Comparison of ENCODE assay signal across 9 mouse cellular contexts in the genomic region with DNA sequence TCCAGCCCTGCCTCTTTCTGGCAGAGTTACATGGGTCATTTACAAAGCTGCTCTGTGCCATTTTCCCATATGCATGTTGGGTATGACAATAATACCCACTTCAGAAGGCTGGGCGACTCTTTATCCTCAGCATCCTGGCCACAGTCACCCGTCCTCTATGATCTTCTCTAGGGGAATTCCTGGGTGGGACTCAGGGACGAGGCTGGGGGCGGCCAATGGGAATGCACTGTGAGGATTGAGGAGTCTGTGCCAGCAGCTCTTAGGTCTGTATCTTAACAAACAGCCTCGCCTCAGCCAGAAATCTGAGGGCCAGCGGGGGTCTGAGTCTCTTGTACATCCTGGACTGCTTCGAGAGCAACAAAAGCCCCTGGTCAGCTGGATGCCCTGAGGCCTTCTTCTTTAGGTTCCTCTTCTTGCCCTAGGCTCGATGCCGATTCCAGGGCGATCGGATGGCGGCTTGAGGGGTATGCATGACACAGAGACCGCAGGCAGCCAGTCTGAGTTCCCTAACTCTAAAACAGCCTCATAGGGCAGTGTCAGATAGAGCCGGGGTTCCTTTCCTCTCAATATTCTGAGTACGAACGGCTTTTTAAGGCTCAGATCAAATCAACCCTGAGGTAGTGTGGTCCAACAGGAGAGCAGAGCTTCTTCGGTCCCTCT. TPM values are rescaled to one million over a fixed set of nuclear protein-coding genes. Genes with fewer than 3 reads are reported as not detected.
DNase-seq lines count a peak whose midpoint lies in the region; ATAC-seq and TF ChIP-seq lines count a peak whose summit lies in the region.
"Had no signal": no experiment of that assay in that cellular context is flagged by ENCODE, and none has a peak within 500 bp of the region (broad histone marks: within the 10 kb centered on the region; RNA-seq: fewer than 3 reads in every experiment).

No protein-coding gene starts in this region.

- TF ChIP-seq CTCF in layer of hippocampus, adult 2 months (conservative IDR thresholded peaks at IDR 0.05) = no peak

- H3K4me1 ChIP-seq in embryonic facial prominence, embryonic 11.5 days (ENCODE audit: control insufficient read depth, insufficient read depth, low read length) = peaks cover 23% of the 10 kb centered on the region
- H3K4me1 ChIP-seq in hindbrain, embryonic 14.5 days (replicated peaks; ENCODE audit: control insufficient read depth, insufficient read depth, low read length) = peaks cover 75% of the 10 kb centered on the region
- H3K4me1 ChIP-seq in midbrain, embryonic 12.5 days = peaks cover 79% of the 10 kb centered on the region

- 33% methylated on average over 17 of the region's 17 CpGs for WGBS in embryonic facial prominence, embryonic 11.5 days
- WGBS in hindbrain, embryonic 14.5 days = 31% methylated on average over 17 of the region's 17 CpGs
- 33% methylated on average over 17 of the region's 17 CpGs for WGBS in midbrain, embryonic 12.5 days

- H3K9me3 ChIP-seq in embryonic facial prominence, embryonic 11.5 days (replicated peaks; ENCODE audit: control insufficient read depth, low read length) = no peaks in the 10 kb centered on the region
- H3K9me3 ChIP-seq in hindbrain, embryonic 14.5 days (ENCODE audit: control insufficient read depth, low read length) = no peaks in the 10 kb centered on the region
- no peaks in the 10 kb centered on the region for H3K9me3 ChIP-seq in midbrain, embryonic 12.5 days

- H3K4me2 ChIP-seq in embryonic facial prominence, embryonic 11.5 days (ENCODE audit: low read depth, low read length) = peak overlapping the region; percentile 100
- peak overlapping the region; percentile 99 for H3K4me2 ChIP-seq in hindbrain, embryonic 14.5 days (replicated peaks)
- peak overlapping the region; percentile 99 for H3K4me2 ChIP-seq in midbrain, embryonic 12.5 days (replicated peaks)

- no peak; the same call in 1 of the 2 replicates for ATAC-seq in embryonic facial prominence, embryonic 11.5 days (replicated peaks; ENCODE audit: insufficient number of reproducible peaks, low FRiP score, low TSS enrichment, low read depth)
- no peak for ATAC-seq in hindbrain, embryonic 14.5 days (ENCODE audit: low FRiP score)
- ATAC-seq in midbrain, embryonic 12.5 days (ENCODE audit: low FRiP score, low read depth) = no peak
- ATAC-seq: Patski had no signal

- peak overlapping the region; percentile 85 for H3K27ac ChIP-seq in layer of hippocampus, adult 2 months
- H3K27ac ChIP-seq in embryonic facial prominence, embryonic 11.5 days (replicated peaks; ENCODE audit: low read depth, low read length) = 0 out of 2 replicates have a peak overlapping the region, but pooled peaks have one; percentile 1
- H3K27ac ChIP-seq in hindbrain, embryonic 14.5 days = peak overlapping the region; percentile 83
- H3K27ac ChIP-seq in midbrain, embryonic 12.5 days (replicated peaks) = peak overlapping the region; percentile 80

- peak overlapping the region; percentile 68 for H3K4me3 ChIP-seq in layer of hippocampus, adult 2 months
- H3K4me3 ChIP-seq in embryonic facial prominence, embryonic 11.5 days (ENCODE audit: low read depth, low read length) = peak overlapping the region; percentile 55
- peak overlapping the region; percentile 52 for H3K4me3 ChIP-seq in hindbrain, embryonic 14.5 days (replicated peaks; ENCODE audit: low read length)
- peak overlapping the region; percentile 56 for H3K4me3 ChIP-seq in midbrain, embryonic 12.5 days

- peak overlapping the region; percentile 63 for H3K9ac ChIP-seq in embryonic facial prominence, embryonic 11.5 days (replicated peaks; ENCODE audit: low read length)
- H3K9ac ChIP-seq in hindbrain, embryonic 14.5 days = peak overlapping the region; percentile 86
- peak overlapping the region; percentile 70 for H3K9ac ChIP-seq in midbrain, embryonic 12.5 days (replicated peaks)

- DNase-seq in layer of hippocampus, adult 2 months (ENCODE audit: low spot score in 2 of 2) = no peak
- no peak for DNase-seq in layer of hippocampus, adult 18-20 months (ENCODE audit: low spot score in 2 of 2)
- DNase-seq in embryonic facial prominence, embryonic 11.5 days (ENCODE audit: low spot score) = no peak
- no peak for DNase-seq in hindbrain, embryonic 14.5 days (ENCODE audit: low spot score)
- no peak for DNase-seq in right cerebral cortex, postnatal 36 days (ENCODE audit: low spot score in 2 of 2)
- no peak for DNase-seq in left cerebral cortex, adult 8-10 months (ENCODE audit: low spot score in 2 of 2)
- no peak for DNase-seq in layer of hippocampus, postnatal 25 days (ENCODE audit: extremely low spot score in 1 of 2, low spot score in 1 of 2)

- peaks cover 4% of the 10 kb centered on the region for H3K36me3 ChIP-seq in embryonic facial prominence, embryonic 11.5 days (replicated peaks; ENCODE audit: control insufficient read depth, insufficient read depth, low read depth, low read length)
- H3K36me3 ChIP-seq in hindbrain, embryonic 14.5 days (replicated peaks; ENCODE audit: control insufficient read depth, insufficient read depth) = peaks cover 26% of the 10 kb centered on the region
- peaks cover 29% of the 10 kb centered on the region for H3K36me3 ChIP-seq in midbrain, embryonic 12.5 days

- no peaks in the 10 kb centered on the region for H3K27me3 ChIP-seq in embryonic facial prominence, embryonic 11.5 days (ENCODE audit: control insufficient read depth, insufficient read depth, low read length)
- no peaks in the 10 kb centered on the region for H3K27me3 ChIP-seq in hindbrain, embryonic 14.5 days (ENCODE audit: control insufficient read depth, insufficient read depth, low read length)
- H3K27me3 ChIP-seq in midbrain, embryonic 12.5 days = 0 out of 2 replicates have a peak, but pooled peaks cover 8% of the 10 kb centered on the region
- H3K27me3 ChIP-seq: Patski had no signal

RNA-seq across cellular contexts. Expression of a gene that starts 8.2 kb away (rescaled TPM):
- 10 to 100 TPM; 49.7 to 59.1 TPM for total RNA-seq in layer of hippocampus, adult 2 months (2021)
- 10 to 100 TPM; 46.4 to 55.0 TPM for total RNA-seq in layer of hippocampus, adult 18-20 months (2021)
- polyA plus RNA-seq in embryonic facial prominence, embryonic 11.5 days (2014; fragmentation: Nextera tagmentation; extraction: Ambion mirVana) = 113 and 122 TPM in 2 replicates
- polyA plus RNA-seq in hindbrain, embryonic 14.5 days (2014; fragmentation: Nextera tagmentation; extraction: Ambion mirVana) = 99.2 and 101 TPM in 2 replicates
- 164 and 170 TPM in 2 replicates for polyA plus RNA-seq in midbrain, embryonic 12.5 days (2016; fragmentation: Nextera tagmentation; extraction: Ambion mirVana)
- total RNA-seq in left cerebral cortex, adult 8-10 months (2022) = 10 to 100 TPM; 42.6 to 60.9 (median 54.8) TPM
- 10 to 100 TPM; 50.0 to 56.5 TPM for total RNA-seq in layer of hippocampus, postnatal 25 days (2021)

RNA-seq across cellular contexts. Expression of a gene that starts 23.0 kb away (rescaled TPM):
- total RNA-seq in layer of hippocampus, adult 2 months (2021) = 10 to 100 TPM; 21.6 to 25.8 TPM
- total RNA-seq in layer of hippocampus, adult 18-20 months (2021) = 10 to 100 TPM; 19.2 to 21.2 TPM
- 12.7 and 13.5 TPM in 2 replicates for polyA plus RNA-seq in embryonic facial prominence, embryonic 11.5 days (2014; fragmentation: Nextera tagmentation; extraction: Ambion mirVana)
- 20.4 and 22.4 TPM in 2 replicates for polyA plus RNA-seq in hindbrain, embryonic 14.5 days (2014; fragmentation: Nextera tagmentation; extraction: Ambion mirVana)
- polyA plus RNA-seq in midbrain, embryonic 12.5 days (2016; fragmentation: Nextera tagmentation; extraction: Ambion mirVana) = 45.7 and 50.2 TPM in 2 replicates
- total RNA-seq in left cerebral cortex, adult 8-10 months (2022) = 10 to 100 TPM; 35.8 to 40.9 (median 39.4) TPM
- 10 to 100 TPM; 20.3 to 24.8 TPM for total RNA-seq in layer of hippocampus, postnatal 25 days (2021)

RNA-seq across cellular contexts. Expression of a gene that starts 23.9 kb away (rescaled TPM):
- 10 to 100 TPM; 39.6 to 41.5 TPM for total RNA-seq in layer of hippocampus, adult 2 months (2021)
- 10 to 100 TPM; 34.8 to 39.1 TPM for total RNA-seq in layer of hippocampus, adult 18-20 months (2021)
- 14.9 and 18.6 TPM in 2 replicates for polyA plus RNA-seq in embryonic facial prominence, embryonic 11.5 days (2014; fragmentation: Nextera tagmentation; extraction: Ambion mirVana)
- polyA plus RNA-seq in hindbrain, embryonic 14.5 days (2014; fragmentation: Nextera tagmentation; extraction: Ambion mirVana) = 71.4 and 71.6 TPM in 2 replicates
- 53.3 and 58.6 TPM in 2 replicates for polyA plus RNA-seq in midbrain, embryonic 12.5 days (2016; fragmentation: Nextera tagmentation; extraction: Ambion mirVana)
- 10 to 100 TPM; 46.2 to 59.3 (median 50.7) TPM for total RNA-seq in left cerebral cortex, adult 8-10 months (2022)
- total RNA-seq in layer of hippocampus, postnatal 25 days (2021) = 10 to 100 TPM; 33.3 to 42.0 TPM

RNA-seq across cellular contexts. Expression of a gene that starts 31.9 kb away (rescaled TPM):
- total RNA-seq in layer of hippocampus, adult 2 months (2021) = 1 to 10 TPM; 4.4 to 5.6 TPM
- 1 to 10 TPM; 4.8 to 5.4 TPM for total RNA-seq in layer of hippocampus, adult 18-20 months (2021)
- 10.1 and 11.9 TPM in 2 replicates for polyA plus RNA-seq in embryonic facial prominence, embryonic 11.5 days (2014; fragmentation: Nextera tagmentation; extraction: Ambion mirVana)
- 3.3 and 4.0 TPM in 2 replicates for polyA plus RNA-seq in hindbrain, embryonic 14.5 days (2014; fragmentation: Nextera tagmentation; extraction: Ambion mirVana)
- polyA plus RNA-seq in midbrain, embryonic 12.5 days (2016; fragmentation: Nextera tagmentation; extraction: Ambion mirVana) = 14.5 and 20.1 TPM in 2 replicates
- total RNA-seq in left cerebral cortex, adult 8-10 months (2022) = 10 to 100 TPM in 2 of 4 experiments, 1 to 10 TPM in 2; 9.5 to 10.6 (median 10.1) TPM
- total RNA-seq in layer of hippocampus, postnatal 25 days (2021) = 1 to 10 TPM; 2.7 to 5.1 TPM

RNA-seq across cellular contexts. Expression of a gene that starts 38.9 kb away (rescaled TPM):
- total RNA-seq in layer of hippocampus, adult 2 months (2021) = 100 to 1,000 TPM; 170 to 172 TPM
- 100 to 1,000 TPM; 157 to 166 TPM for total RNA-seq in layer of hippocampus, adult 18-20 months (2021)
- 22.8 and 25.1 TPM in 2 replicates for polyA plus RNA-seq in embryonic facial prominence, embryonic 11.5 days (2014; fragmentation: Nextera tagmentation; extraction: Ambion mirVana)
- polyA plus RNA-seq in hindbrain, embryonic 14.5 days (2014; fragmentation: Nextera tagmentation; extraction: Ambion mirVana) = 78.2 and 84.0 TPM in 2 replicates
- 63.7 and 68.5 TPM in 2 replicates for polyA plus RNA-seq in midbrain, embryonic 12.5 days (2016; fragmentation: Nextera tagmentation; extraction: Ambion mirVana)
- total RNA-seq in left cerebral cortex, adult 8-10 months (2022) = 100 to 1,000 TPM; 150 to 165 (median 161) TPM
- 100 to 1,000 TPM; 164 to 166 TPM for total RNA-seq in layer of hippocampus, postnatal 25 days (2021)

Comparison
In these comparisons a context has a peak if more than half of its experiments do, and no peak if none do; other contexts are left out.
1. H3K27ac ChIP-seq: peak in every context shown above with its lines; median percentile 85 in layer of hippocampus, adult 2 months; 83 in hindbrain, embryonic 14.5 days; 80 in midbrain, embryonic 12.5 days; 1 in embryonic facial prominence, embryonic 11.5 days.